Mouse (Mus musculus): ENCODE measurements around the gene Nim1k. TPM values are rescaled to one million over a fixed set of nuclear protein-coding genes. Genes with fewer than 3 reads are reported as not detected.
A peak's percentile ranks its signal among the peaks of the same experiment; 100 is the strongest.
"Not testable (repeated sequence)": the region's sequence is repeated elsewhere in the genome, so short reads cannot be mapped to it uniquely, and the experiment has no call there.

Nim1k gene
- polyA plus RNA-seq, 1 experiment from 2014 or later = 2.4 TPM

DNA sequence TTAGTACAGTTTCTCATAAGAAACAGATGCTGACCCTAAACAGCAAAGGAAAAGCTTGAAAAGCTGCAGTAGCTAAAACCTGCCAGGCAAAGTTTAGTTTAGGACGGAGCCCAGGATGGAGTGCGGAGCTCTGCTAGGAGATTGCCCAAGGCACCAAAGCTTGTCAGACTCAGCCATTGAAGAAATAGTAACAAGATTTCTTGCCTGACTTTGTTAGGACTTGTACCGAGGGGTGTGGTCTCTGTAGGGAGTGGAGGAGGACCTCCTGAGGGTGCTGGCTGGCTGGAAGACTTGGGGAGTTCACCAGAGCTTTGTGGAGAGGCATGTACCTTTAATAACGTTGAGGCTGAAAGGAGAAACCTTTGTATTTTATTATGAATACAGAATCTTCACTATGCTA is 60.0 kb downstream of the Nim1k start:
- 74% methylated on average over 4 of the region's 4 CpGs for WGBS
- H3K4me3 ChIP-seq = no peak overlapping the region
- H3K27me3 ChIP-seq (ENCODE audit: low read depth, poor library complexity, severe bottlenecking) = no peaks in the 10 kb centered on the region
- no peak for DNase-seq (ENCODE audit: low spot score)
- peaks cover 47% of the 10 kb centered on the region for H3K4me1 ChIP-seq
- no peaks in the 10 kb centered on the region for H3K9me3 ChIP-seq (replicated peaks)
- no peak overlapping the region for H3K27ac ChIP-seq (replicated peaks)
- peaks cover 72% of the 10 kb centered on the region for H3K36me3 ChIP-seq

DNA sequence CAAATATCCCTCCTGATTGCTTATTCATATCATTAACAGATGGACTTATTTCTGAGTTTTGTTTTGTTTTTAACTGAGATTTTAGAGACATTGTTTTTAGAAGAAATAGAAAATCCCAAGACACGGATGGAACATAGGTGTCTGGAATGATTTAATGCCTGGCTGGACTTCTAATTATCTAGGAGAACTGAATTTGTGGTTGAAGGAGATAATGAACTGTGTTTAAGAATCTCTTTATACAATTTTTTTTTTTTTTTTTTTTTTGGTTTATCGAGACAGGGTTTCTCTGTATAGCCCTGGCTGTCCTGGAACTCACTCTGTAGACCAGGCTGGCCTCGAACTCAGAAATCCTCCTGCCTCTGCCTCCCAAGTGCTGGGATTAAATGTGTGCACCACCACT is 63.7 kb downstream of the Nim1k start:
- not testable (repeated sequence) for DNase-seq (ENCODE audit: low spot score); H3K9me3 ChIP-seq (replicated peaks); H3K27me3 ChIP-seq (ENCODE audit: low read depth, poor library complexity, severe bottlenecking)
- Histone ChIP-seq H3K27ac (replicated peaks) (peak overlapping the region; percentile 98; the same call in 1 of the 2 replicates), H3K36me3 (peaks cover 35% of the 10 kb centered on the region), H3K4me1 (peaks cover 50% of the 10 kb centered on the region), H3K4me3 (peak overlapping the region; percentile 96)
- WGBS = 84% methylated on average over 3 of the region's 3 CpGs

DNA sequence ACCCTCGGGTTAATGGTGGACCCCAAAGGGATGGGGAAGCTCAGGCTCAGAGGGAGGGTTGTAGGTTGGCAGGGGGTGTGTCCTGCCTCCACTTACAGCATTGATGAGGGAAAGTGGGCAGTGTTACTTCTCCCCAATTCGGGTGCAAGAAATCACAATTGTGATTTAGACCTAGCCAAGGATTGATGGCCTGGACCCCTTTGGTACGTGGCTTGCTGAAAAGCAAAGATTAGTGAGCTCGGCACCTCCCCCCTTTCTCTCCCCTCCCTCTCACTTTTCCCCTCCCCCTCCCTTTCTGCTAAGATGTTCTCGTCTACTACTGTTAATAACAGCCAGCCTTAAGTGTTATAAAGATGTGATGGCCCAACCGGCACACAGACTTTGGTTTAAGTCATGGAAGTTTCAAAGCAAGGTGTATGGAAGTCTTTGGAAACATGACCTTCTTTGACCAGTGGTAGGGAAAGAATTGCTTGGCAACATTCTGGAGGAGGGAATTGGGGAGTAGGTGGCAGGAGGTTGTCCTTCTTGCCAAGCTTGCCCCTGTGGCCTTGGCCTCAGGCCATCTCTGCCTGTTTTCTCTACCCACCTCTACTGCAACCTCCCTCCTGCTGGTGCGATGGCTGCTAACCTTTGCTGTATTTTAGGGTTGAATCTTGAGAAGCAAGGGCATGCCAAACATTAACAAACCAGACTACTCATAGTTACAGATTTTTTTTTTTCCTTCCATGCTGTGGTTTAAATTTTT is 64.6 kb downstream of the Nim1k start:
- 8% methylated on average over 7 of the region's 7 CpGs for WGBS
- Histone ChIP-seq H3K36me3 (peaks cover 26% of the 10 kb centered on the region), H3K9me3 (replicated peaks) (no peaks in the 10 kb centered on the region), H3K4me3 (peak overlapping the region; percentile 96), H3K27me3 (ENCODE audit: low read depth, poor library complexity, severe bottlenecking) (no peaks in the 10 kb centered on the region), H3K27ac (replicated peaks) (peak overlapping the region; percentile 98), H3K4me1 (peaks cover 50% of the 10 kb centered on the region)
- no peak for DNase-seq (ENCODE audit: low spot score)

DNA sequence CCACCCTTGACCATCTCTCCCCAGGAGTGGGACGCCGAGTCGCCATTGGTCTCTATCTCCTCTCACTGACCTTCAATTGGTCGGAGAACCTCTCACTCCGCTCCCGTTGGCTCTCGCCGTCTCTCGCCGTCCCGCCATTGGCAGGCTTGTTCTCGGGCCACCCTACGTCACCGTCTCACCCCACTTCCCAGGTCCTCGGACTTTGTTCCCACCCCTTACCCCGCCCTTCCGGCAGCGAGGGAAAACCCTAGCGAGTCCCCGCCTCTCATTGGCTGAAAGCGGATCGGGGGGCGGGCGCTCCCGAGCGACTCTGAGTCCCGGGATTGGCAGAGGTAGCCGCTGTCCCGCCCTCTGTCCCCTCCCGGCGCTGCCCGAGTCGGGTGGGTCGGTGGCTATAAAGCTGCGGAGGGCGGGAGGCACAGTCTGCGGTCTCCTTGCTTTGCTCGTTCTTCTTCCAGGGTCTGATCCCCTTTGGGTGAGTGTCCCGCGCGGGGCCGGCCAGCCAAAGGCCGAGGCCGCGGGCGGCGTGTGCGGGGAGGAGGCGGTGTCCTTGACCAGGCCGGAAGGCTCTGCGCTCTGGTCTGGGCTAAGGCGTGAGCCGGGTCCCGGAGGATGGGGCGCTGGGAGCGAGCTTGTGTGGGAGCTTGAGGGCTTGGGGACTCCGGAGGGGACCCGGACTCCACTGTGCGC is 65.5 kb downstream of the Nim1k start, which contains the start of gene Hmgcs1:
Gene Hmgcs1 (plus strand): TSS at position 341 of the 690 bp plus-strand sequence.
- under 1% methylated on average over 59 of the region's 59 CpGs for WGBS
- Histone ChIP-seq H3K4me3 (peak within 1 kb of the TSS; percentile 96), H3K9me3 (replicated peaks) (no peaks in the 10 kb centered on the region), H3K4me1 (peaks cover 43% of the 10 kb centered on the region), H3K27ac (replicated peaks) (peak within 1 kb of the TSS; percentile 98), H3K36me3 (peaks cover 19% of the 10 kb centered on the region), H3K27me3 (ENCODE audit: low read depth, poor library complexity, severe bottlenecking) (no peaks in the 10 kb centered on the region)
- peak; percentile 100 for DNase-seq (ENCODE audit: low spot score)

DNA sequence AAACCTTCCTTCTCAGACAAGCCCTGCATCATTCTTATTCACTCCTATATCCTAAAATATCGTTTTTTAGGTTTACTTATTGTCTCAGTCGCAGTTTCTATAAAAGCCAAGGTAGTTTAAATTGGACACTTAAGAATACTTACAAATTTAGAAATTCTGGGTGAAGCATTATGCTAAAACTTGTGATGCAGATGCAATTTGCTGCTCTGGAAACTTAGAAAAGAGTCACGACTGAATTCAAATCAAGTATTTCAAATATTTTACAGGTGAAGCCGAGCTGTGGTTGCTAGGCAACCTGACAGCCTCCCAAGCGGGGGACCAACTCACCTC is 66.0 kb downstream of the Nim1k start:
- Histone ChIP-seq H3K36me3 (peaks cover 14% of the 10 kb centered on the region), H3K27ac (replicated peaks) (peak overlapping the region; percentile 88), H3K4me3 (peak overlapping the region; percentile 96), H3K9me3 (replicated peaks) (no peaks in the 10 kb centered on the region), H3K27me3 (ENCODE audit: low read depth, poor library complexity, severe bottlenecking) (no peaks in the 10 kb centered on the region), H3K4me1 (peaks cover 40% of the 10 kb centered on the region)
- 13% methylated on average over 5 of the region's 5 CpGs for WGBS
- DNase-seq (ENCODE audit: low spot score) = no peak

DNA sequence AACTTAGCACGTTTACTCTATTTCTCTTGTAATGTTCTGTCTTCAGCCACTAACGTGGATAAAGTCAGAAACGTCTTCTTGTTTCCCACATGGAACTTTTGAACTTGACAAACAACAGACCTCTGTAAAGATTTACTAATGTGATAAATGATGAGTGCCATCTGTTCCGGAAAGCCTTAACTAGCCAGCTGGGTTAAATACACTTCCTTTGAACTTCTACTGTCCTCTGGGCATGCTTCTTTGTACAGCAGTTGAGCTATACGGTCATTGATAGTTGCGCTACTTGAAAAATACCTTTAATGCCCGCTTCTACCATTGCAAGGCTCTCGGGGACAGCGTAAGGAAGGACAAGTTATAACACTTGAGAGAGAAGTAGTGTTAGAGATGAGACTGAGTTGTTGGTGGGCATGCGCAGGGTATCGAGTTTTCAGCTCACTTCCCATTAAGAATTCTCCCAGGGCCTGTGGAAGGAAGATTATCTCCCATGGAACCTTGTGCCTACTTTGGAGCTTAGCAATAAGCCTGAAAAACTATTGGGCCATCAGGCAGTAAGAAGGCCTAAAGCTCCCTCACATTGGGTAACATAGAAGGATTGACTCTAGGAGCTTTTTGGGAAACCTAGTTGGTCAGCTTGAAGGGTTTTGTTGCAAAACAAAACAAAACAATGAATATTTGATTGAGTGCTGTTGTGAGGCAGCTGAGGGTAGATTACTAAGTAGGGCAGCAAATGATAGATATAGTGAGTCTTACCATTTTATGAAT is 71.1 kb downstream of the Nim1k start:
- Histone ChIP-seq H3K27ac (replicated peaks) (no peak overlapping the region), H3K4me3 (no peak overlapping the region), H3K27me3 (ENCODE audit: low read depth, poor library complexity, severe bottlenecking) (no peaks in the 10 kb centered on the region), H3K9me3 (replicated peaks) (no peaks in the 10 kb centered on the region), H3K4me1 (peaks cover 7% of the 10 kb centered on the region), H3K36me3 (no peaks in the 10 kb centered on the region)
- 92% methylated on average over 11 of the region's 11 CpGs for WGBS
- DNase-seq (ENCODE audit: low spot score) = no peak

DNA sequence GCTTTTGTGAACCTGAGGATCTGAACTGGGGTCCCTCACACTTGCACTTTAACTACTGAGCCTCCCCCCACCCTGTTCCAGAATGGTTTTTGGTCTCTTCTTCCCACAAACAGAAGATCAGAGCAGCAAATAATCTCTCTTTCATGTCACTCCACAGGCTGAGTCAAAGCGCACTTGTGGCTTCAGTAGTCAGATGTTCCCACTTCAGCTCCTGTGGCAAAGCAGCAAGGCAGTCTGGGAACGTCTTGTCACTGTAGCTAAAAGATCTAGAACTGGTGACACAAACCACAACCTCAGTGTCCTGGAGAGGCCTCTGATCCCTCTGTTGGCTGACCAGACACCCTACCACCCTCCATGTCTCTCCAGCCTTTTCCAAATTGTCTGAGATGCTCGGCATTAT is 74.5 kb downstream of the Nim1k start:
- Histone ChIP-seq H3K36me3 (no peaks in the 10 kb centered on the region), H3K4me3 (no peak overlapping the region), H3K4me1 (no peaks in the 10 kb centered on the region), H3K27ac (replicated peaks) (no peak overlapping the region), H3K9me3 (replicated peaks) (no peaks in the 10 kb centered on the region), H3K27me3 (ENCODE audit: low read depth, poor library complexity, severe bottlenecking) (no peaks in the 10 kb centered on the region)
- DNase-seq (ENCODE audit: low spot score) = no peak
- WGBS = 71% methylated on average over 3 of the region's 3 CpGs

DNA sequence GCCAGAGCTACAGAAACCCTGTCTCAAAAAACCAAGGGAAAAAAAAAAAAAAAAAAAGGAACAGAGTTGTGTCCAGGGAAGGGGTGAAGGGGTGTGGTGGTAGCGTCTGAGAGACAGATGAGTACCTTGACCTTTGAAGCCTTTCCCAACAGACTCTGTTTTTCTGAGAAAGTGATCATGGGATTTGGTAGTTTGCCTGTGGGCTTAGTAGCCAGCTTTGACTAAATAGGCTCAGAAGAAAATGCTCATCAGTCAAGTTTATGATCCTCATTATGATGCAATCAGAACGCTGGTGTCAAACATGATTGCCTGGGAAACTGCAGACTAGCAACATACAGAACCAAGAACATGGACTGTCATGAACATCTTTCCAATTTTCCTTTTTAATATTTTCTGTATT is 76.0 kb downstream of the Nim1k start:
- no peaks in the 10 kb centered on the region for H3K27me3 ChIP-seq (ENCODE audit: low read depth, poor library complexity, severe bottlenecking)
- 89% methylated on average over 2 of the region's 2 CpGs for WGBS

DNA sequence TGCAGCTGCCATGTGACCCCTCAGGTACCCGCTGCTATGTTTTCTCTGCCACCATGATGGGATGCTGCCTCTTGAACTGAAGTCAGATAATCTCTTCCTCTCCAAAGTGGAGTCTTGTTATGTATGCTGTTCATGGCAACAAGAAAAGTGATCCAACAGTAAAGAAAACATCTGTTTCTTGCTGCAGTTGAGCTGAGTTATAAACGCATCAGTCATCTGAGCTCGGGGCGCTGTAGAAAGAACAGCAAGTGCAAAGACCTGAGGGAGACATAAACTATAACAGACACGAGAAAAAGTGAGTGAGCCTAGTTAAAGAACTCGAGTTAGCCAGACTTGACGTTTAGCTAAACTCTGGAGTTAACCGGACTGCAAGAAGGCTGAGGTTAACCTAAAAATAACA is 76.9 kb downstream of the Nim1k start:
- H3K27ac ChIP-seq (replicated peaks) = no peak overlapping the region
- no peak overlapping the region for H3K4me3 ChIP-seq
- no peaks in the 10 kb centered on the region for H3K27me3 ChIP-seq (ENCODE audit: low read depth, poor library complexity, severe bottlenecking)
- H3K9me3 ChIP-seq (replicated peaks) = no peaks in the 10 kb centered on the region
- no peaks in the 10 kb centered on the region for H3K4me1 ChIP-seq
- no peaks in the 10 kb centered on the region for H3K36me3 ChIP-seq
- no peak for DNase-seq (ENCODE audit: low spot score)
- WGBS = 89% methylated on average over 8 of the region's 8 CpGs

More for the DNA sequence above, 76.0 kb downstream of the Nim1k start:
- DNase-seq (ENCODE audit: low spot score) = no peak
- no peaks in the 10 kb centered on the region for H3K4me1 ChIP-seq
- H3K4me3 ChIP-seq = no peak overlapping the region
- H3K27ac ChIP-seq (replicated peaks) = no peak overlapping the region
- H3K9me3 ChIP-seq (replicated peaks) = no peaks in the 10 kb centered on the region
- no peaks in the 10 kb centered on the region for H3K36me3 ChIP-seq

DNA sequence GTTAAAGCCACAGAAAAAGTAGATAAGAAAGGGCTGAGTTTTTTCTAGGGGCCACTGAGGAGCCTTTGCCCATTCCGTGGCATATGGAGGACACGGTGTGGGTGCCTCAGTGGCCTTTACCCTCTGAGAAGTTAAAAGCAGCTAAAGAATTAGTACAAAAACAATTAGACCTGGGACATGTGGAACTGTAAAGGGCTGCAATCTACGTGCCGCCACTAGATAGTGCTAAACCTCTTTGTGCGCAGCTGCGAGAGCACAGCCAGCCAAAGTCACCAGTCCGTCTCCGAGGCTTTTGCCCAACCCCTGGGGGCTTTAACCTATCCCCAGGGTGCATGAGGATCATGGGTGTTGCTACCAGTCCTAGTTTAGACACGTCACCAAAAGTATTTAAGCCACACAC is 94.3 kb downstream of the Nim1k start:
- not testable (repeated sequence) for H3K27ac ChIP-seq (replicated peaks); DNase-seq (ENCODE audit: low spot score); H3K4me3 ChIP-seq; H3K36me3 ChIP-seq; H3K9me3 ChIP-seq (replicated peaks); H3K27me3 ChIP-seq (ENCODE audit: low read depth, poor library complexity, severe bottlenecking); H3K4me1 ChIP-seq
- 63% methylated on average over 7 of the region's 9 CpGs for WGBS
